Mouse (Mus musculus) left cerebral cortex, adult 2 months (tissue): ENCODE results near the gene Zfp27. TPM values are rescaled to one million over a fixed set of nuclear protein-coding genes. Genes with fewer than 3 reads are reported as not detected.
A peak's percentile ranks its signal among the peaks of the same experiment; 100 is the strongest.

Experiments
- DNase-seq, 2 experiments: peaks; one replicate each; pipeline ENCODE4 v3.0.0; 2021 to 2022; ENCODE audit warnings: low spot score in 2 of 2, mixed read lengths in 1 of 2; ENCODE audit errors: extremely low spot score in 1 of 2
- H3K27ac ChIP-seq: fragments of 200-600 bp; 2 replicates; pipeline ENCODE4 v1.8.1; 2022
- H3K4me3 ChIP-seq: fragments of 200-600 bp; 2 replicates; pipeline ENCODE4 v1.8.1; 2022
- CTCF ChIP-seq: fragments of 200-600 bp; IDR thresholded peaks from 2 replicates; pipeline ENCODE4 v1.8.1; 2022; ENCODE audit warnings: antibody characterized with exemption, mild to moderate bottlenecking, moderate library complexity
- intact Hi-C: fragments of 180-260 bp; cut with DNase I; formaldehyde crosslinking; loops from one replicate; pipeline ENCODE4 v1.15.1; 2025
- total RNA-seq, 2 experiments: library from RNA; stranded (reverse); gene quantifications; 2 replicates each; pipeline ENCODE4 v1.2.3; 2021

Gene Zfp27
- total RNA-seq, 2 experiments from 2014 or later, result 22.3 to 23.8 TPM

GRCm38 (mm10) chr7:29918062-29918453 lies 11.7 kb upstream of the Zfp27 start:
- intact Hi-C loops, result no loop called here
- no peak for TF ChIP-seq CTCF
- no peak for DNase-seq
- H3K27ac ChIP-seq, result no peak overlapping the region
- H3K4me3 ChIP-seq, result no peak overlapping the region

- DNase-seq, result no peak
- intact Hi-C loops, result no loop called here
- TF ChIP-seq CTCF, result no peak
- no peak overlapping the region for H3K4me3 ChIP-seq
- H3K27ac ChIP-seq, result no peak overlapping the region
These were observed 11.1 kb upstream of the Zfp27 start for GRCm38 (mm10) chr7:29917371-29918061.

DNA sequence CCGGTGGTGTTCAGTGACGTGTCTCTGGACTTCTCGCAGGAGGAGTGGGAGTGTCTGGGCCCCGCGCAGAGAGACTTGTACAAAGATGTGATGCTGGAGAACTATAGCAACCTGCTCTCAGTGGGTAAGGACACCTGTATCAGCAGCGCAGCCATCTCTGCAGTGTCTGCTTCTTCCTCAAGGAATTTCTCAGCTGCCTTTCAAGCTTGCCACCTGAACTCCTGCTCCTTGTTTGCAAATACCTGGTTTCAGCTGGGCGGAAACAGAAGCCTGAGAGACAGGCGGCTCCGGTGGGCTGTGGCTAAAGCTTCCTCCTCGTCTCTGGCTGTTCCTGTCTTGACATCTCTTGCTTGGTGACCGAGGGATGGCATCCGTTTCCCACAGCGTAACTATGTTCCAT lies 5.8 kb upstream of the Zfp27 start:
- no peak overlapping the region for H3K4me3 ChIP-seq
- DNase-seq, result no peak
- intact Hi-C loops, result no loop called here

DNA sequence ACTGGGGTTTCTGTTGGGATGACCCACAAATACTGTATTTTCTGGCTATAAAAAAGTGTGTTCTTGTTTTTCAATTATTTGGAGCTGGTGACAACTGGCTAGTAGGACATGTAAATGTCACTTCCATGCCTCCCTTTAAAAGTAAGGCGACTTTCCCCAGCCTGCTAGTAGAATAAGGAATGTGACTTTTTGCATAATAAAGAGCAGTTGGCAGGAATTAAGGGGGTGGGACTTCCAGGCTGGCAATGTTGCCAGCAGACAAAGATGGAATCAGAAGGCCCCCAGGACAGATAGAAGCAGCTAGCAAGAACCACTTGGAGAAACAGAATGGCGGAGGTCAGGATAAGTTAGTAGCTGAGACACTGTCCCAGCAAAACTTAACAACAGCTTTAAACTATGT lies 3.9 kb upstream of the Zfp27 start:
- H3K27ac ChIP-seq, result no peak overlapping the region
- DNase-seq, result no peak
- no peak for TF ChIP-seq CTCF
- no peak overlapping the region for H3K4me3 ChIP-seq
- intact Hi-C loops, result no loop called here

More for the DNA sequence above, 5.8 kb upstream of the Zfp27 start:
- TF ChIP-seq CTCF, result no peak
- no peak overlapping the region for H3K27ac ChIP-seq

DNA sequence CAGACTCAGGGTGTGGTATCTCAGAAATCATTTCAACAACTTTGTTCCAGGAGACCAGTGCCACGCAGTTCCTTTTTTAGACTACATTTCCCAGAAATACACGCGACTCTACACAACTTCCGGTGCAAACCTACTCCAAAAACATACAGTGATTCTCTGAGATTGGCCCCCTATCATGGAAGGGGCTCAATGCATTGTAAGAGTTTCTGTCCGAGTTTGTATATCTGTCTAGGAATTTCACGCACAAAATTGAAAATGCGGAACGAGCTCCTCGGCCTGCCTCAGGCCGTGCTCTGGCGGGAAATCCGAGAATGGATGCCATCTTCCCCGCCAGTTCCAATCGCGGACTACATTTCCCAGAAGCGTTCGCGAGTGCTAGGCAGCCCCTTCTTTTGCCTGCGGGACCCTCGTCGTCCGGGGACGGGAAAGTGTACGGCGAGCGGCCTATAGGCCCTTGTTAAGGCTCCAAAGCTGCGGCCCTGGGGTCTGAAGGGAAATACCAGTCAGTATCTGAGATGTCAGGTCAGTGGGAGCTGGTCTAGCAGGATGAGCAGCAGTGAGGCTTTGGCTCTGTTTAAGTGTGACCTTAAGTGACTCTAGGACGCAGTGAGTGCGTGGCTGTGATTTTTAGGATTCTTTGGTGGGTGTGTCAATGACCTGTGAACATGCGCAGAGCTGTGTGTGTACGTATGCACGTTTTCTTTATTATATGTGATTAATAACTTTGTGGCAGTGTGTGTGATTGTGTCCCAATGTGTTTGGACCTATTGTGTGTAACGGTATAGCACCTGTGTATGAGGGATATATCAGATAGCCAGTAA lies 2.0 kb upstream of the Zfp27 start, which contains the start of gene Zfp383:
TSS of gene Zfp383 (plus strand) at position 94 of the 821 bp plus-strand sequence.
- DNase-seq, result peak; percentile 77 to 80
- H3K27ac ChIP-seq, result peak within 1 kb of the TSS; percentile 94
- H3K4me3 ChIP-seq, result peak within 1 kb of the TSS; percentile 78
- TF ChIP-seq CTCF, result no peak
- intact Hi-C loops, result loop anchor here (1.0 to 5.0 kb wide), 3 partner anchors 45 to 141 kb away; partner anchors contain the start of gene Zfp84

- no peak for DNase-seq
- Histone ChIP-seq H3K4me3 (no peak overlapping the region), H3K27ac (peak overlapping the region; percentile 94)
- no peak for TF ChIP-seq CTCF
- intact Hi-C loops, result loop anchor here (5.0 kb wide), 2 partner anchors 45 to 140 kb away; partner anchors contain the start of gene Zfp84
These were observed 834 bp upstream of the Zfp27 start for GRCm38 (mm10) chr7:29907206-29907605.

- intact Hi-C loops, result loop anchor here (5.0 kb wide), 2 partner anchors 44 to 139 kb away; partner anchors contain the start of gene Zfp84
- DNase-seq, result no peak
- TF ChIP-seq CTCF, result no peak
These were observed 298 bp upstream of the Zfp27 start for GRCm38 (mm10) chr7:29906682-29907058.

DNA sequence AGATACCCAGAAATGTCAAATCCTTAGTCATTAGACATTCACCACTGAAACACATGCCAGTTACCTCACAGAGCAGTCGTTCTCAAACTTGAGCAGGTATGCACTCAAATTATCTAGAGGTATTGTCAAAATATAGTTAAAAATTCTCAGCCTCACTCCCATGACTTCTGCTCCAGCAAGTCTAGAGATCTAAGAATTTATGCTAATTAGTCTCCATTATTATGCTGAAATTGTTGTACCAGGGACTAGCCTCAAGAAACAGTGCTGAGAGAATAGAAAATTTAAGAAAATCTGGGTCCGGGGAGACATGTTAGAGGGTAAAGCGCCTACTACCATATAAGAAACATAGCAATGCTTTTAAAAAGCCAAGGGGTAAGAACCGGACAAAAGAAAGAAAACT lies 2.3 kb downstream of the Zfp27 start:
- no peak for TF ChIP-seq CTCF
- H3K4me3 ChIP-seq, result no peak overlapping the region
- DNase-seq, result no peak
- intact Hi-C loops, result no loop called here
- H3K27ac ChIP-seq, result no peak overlapping the region

More at GRCm38 (mm10) chr7:29906682-29907058, 298 bp upstream of the Zfp27 start:
- peak overlapping the region; percentile 94 for H3K27ac ChIP-seq
- peak overlapping the region; percentile 61 for H3K4me3 ChIP-seq

DNA sequence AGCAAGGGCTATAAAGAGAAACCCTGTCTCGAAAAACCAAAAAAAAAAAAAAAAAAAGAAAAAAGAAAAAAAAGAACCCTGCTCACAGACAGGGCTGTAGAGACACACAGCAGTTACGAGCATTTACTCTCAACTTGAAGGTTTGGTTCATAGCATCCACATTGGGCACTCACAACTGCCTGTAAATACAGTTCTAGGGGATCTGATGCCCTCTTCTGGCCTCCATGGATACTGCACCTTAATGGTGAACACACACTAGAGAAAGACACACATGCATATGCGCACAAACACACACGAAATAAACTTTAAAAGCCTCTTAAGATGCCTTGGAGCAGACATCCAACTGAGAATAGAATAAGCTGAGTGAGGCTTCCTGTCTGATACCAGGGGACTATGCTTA lies 8.0 kb downstream of the Zfp27 start:
- no peak for DNase-seq
- intact Hi-C loops, result no loop called here
- Histone ChIP-seq H3K27ac (no peak overlapping the region), H3K4me3 (no peak overlapping the region)
- TF ChIP-seq CTCF, result peak; percentile 2

DNA sequence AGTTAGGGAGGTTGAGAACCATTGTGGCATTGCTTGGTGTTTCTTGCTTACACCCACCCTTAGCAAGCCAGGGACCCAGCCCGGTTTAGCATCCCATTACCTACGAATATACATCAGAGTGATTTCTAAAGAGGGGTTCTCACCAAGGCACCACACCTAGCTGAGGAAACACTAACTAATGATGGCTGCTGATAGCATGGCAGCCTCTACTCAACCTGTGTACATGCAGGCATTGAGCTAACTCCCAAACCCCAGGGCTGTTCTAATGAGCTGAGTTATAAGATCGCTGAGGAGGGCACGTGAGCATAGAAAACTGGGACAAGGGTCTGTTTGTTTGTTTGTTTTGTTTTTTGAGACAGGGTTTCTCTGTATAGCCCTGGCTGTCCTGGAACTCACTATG lies 13.6 kb downstream of the Zfp27 start:
- Histone ChIP-seq H3K4me3 (no peak overlapping the region), H3K27ac (no peak overlapping the region)
- no peak for DNase-seq
- intact Hi-C loops, result no loop called here
- TF ChIP-seq CTCF, result no peak

DNA sequence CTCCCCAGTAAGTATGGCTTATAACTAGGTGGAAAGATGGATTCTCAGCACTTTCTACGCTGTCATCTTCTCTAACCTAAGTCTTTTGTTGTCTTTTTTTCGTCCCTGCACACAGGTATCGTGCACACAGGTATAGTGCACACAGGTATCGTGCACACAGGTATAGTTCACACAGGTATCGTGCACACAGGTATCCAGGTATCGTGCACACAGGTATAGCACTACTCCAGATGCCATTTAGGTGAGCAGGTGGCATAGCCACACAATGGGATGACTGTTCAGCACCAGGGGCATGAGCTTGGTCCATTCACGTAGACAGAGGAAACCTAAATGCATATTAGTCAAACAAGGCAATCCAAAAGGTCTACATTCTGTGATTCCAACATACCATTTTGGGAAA lies 15.9 kb downstream of the Zfp27 start:
- intact Hi-C loops, result no loop called here
- no peak for DNase-seq
- Histone ChIP-seq H3K27ac (no peak overlapping the region), H3K4me3 (no peak overlapping the region)
- no peak for TF ChIP-seq CTCF

- no peak overlapping the region for H3K4me3 ChIP-seq
- no peak for TF ChIP-seq CTCF
- intact Hi-C loops, result no loop called here
- no peak overlapping the region for H3K27ac ChIP-seq
- DNase-seq, result no peak
These were observed 25.5 kb downstream of the Zfp27 start for GRCm38 (mm10) chr7:29880916-29881315.
